Mouse (Mus musculus) myocyte (in vitro differentiated cells): Measurements from ENCODE around the gene Slc39a9. TPM values are rescaled to one million over a fixed set of nuclear protein-coding genes. Genes with fewer than 3 reads are reported as not detected.

Experiments used
- H3K27me3 ChIP-seq: one replicate; pipeline ENCODE4 v1.6.1; 2011; ENCODE audit not compliant: control insufficient read depth, insufficient read depth, insufficient read length
- H3K36me3 ChIP-seq: one replicate; pipeline ENCODE4 v1.6.1; 2011; ENCODE audit not compliant: control insufficient read depth, insufficient read depth
- H3K4me2 ChIP-seq: one replicate; pipeline ENCODE4 v1.6.1; 2011; ENCODE audit warnings: low read depth, control low read depth
- H3K4me3 ChIP-seq: one replicate; pipeline ENCODE4 v1.5.1; 2011; ENCODE audit warnings: mild to moderate bottlenecking, control low read depth, moderate library complexity
- H3K79me2 ChIP-seq: one replicate; pipeline ENCODE4 v1.6.1; 2011; ENCODE audit not compliant: control insufficient read depth, insufficient read depth
- H3ac ChIP-seq: one replicate; pipeline ENCODE4 v1.6.1; 2011; ENCODE audit not compliant: control insufficient read depth, insufficient read length
- CEBPB ChIP-seq: IDR thresholded peaks from 2 replicates; pipeline ENCODE4 v1.6.1; 2011; ENCODE audit warnings: mild to moderate bottlenecking, moderate library complexity; ENCODE audit not compliant: poor library complexity, insufficient read depth, severe bottlenecking
- E2F4 ChIP-seq: IDR thresholded peaks from one replicate; pipeline ENCODE4 v1.6.1; 2011; ENCODE audit warnings: mild to moderate bottlenecking, control low read depth, moderate library complexity; ENCODE audit not compliant: insufficient read depth
- MAX ChIP-seq: IDR thresholded peaks from one replicate; pipeline ENCODE4 v1.6.1; 2011; ENCODE audit warnings: low read depth, mild to moderate bottlenecking, control low read depth
- MYOD1 ChIP-seq, 3 experiments: IDR thresholded peaks; one replicate each; pipeline ENCODE4 v1.6.1; 2011; ENCODE audit warnings: control low read depth in 2 of 3, low read depth in 2 of 3, mild to moderate bottlenecking in 2 of 3, moderate library complexity in 1 of 3; ENCODE audit not compliant: insufficient read length in 2 of 3, control insufficient read depth in 1 of 3
- MYOG ChIP-seq, 3 experiments: IDR thresholded peaks; one replicate each; pipeline ENCODE4 v1.6.1; 2011; ENCODE audit warnings: control low read depth in 2 of 3, low read depth in 2 of 3, mild to moderate bottlenecking in 2 of 3; ENCODE audit not compliant: insufficient read length in 2 of 3, control insufficient read depth in 1 of 3, insufficient read depth in 1 of 3
- POLR2A ChIP-seq: IDR thresholded peaks from one replicate; pipeline ENCODE4 v1.6.1; 2011; ENCODE audit warnings: low read depth, mild to moderate bottlenecking, control low read depth, moderate library complexity; ENCODE audit not compliant: insufficient read length
- POLR2AphosphoS2 ChIP-seq: IDR thresholded peaks from one replicate; pipeline ENCODE4 v1.6.1; 2011; ENCODE audit warnings: low read depth, control low read depth; ENCODE audit not compliant: insufficient read length
- REST ChIP-seq: IDR thresholded peaks from one replicate; pipeline ENCODE4 v1.6.1; 2011; ENCODE audit warnings: mild to moderate bottlenecking, control low read depth, moderate library complexity; ENCODE audit not compliant: insufficient read depth, insufficient read length
- SRF ChIP-seq: IDR thresholded peaks from one replicate; pipeline ENCODE4 v1.6.1; 2011; ENCODE audit warnings: low read depth; ENCODE audit not compliant: control insufficient read depth, insufficient read length
- TCF12 ChIP-seq: IDR thresholded peaks from one replicate; pipeline ENCODE4 v1.6.1; 2011; ENCODE audit warnings: mild to moderate bottlenecking, control low read depth; ENCODE audit not compliant: poor library complexity, insufficient read depth, severe bottlenecking
- TCF3 ChIP-seq: IDR thresholded peaks from one replicate; pipeline ENCODE4 v1.6.1; 2011; ENCODE audit warnings: low read depth, control low read depth; ENCODE audit not compliant: insufficient read length
- USF1 ChIP-seq: IDR thresholded peaks from one replicate; pipeline ENCODE4 v1.6.1; 2011; ENCODE audit warnings: low read depth, mild to moderate bottlenecking, control low read depth, moderate library complexity
- polyA plus RNA-seq: library from polyadenylated mRNA; unstranded; fragments of >200 nt; fragmentation: generic; extraction: Trizol; gene quantifications from one replicate; pipeline ENCODE4 v1.2.1, GENCODE M21; 2012; ENCODE audit warnings: missing spikeins

Gene Slc39a9
- polyA plus RNA-seq, 1 experiment, result 16.6 TPM

- H3K4me2 ChIP-seq, result no peak overlapping the region
- no peaks in the 10 kb centered on the region for H3K36me3 ChIP-seq
- no peak overlapping the region for H3K4me3 ChIP-seq
- TF ChIP-seq SRF (no peak), CEBPB (no peak), MYOD1 (IDR thresholded peaks at IDR 0.05; ENCODE audit: control insufficient read depth in 1 of 3, insufficient read length in 2 of 3, low read depth in 2 of 3) (no peak), MYOG (IDR thresholded peaks at IDR 0.05; ENCODE audit: control insufficient read depth in 1 of 3, insufficient read depth in 1 of 3, insufficient read length in 2 of 3, low read depth in 2 of 3) (no peak), USF1 (no peak), MAX (no peak), E2F4 (no peak), POLR2AphosphoS2 (no peak), TCF3 (no peak), REST (no peak), POLR2A (no peak), TCF12 (no peak)
- H3ac ChIP-seq, result no peak overlapping the region
- H3K79me2 ChIP-seq, result no peaks in the 10 kb centered on the region
- peaks cover 73% of the 10 kb centered on the region for H3K27me3 ChIP-seq
These were observed 62.7 kb downstream of the Slc39a9 start for GRCm38 (mm10) chr12:80706208-80706914.

- Histone ChIP-seq H3K27me3 (peaks cover 76% of the 10 kb centered on the region), H3K4me3 (no peak overlapping the region), H3K4me2 (no peak overlapping the region), H3K79me2 (no peaks in the 10 kb centered on the region), H3ac (no peak overlapping the region), H3K36me3 (no peaks in the 10 kb centered on the region)
- TF ChIP-seq MYOD1 (IDR thresholded peaks at IDR 0.05; ENCODE audit: control insufficient read depth in 1 of 3, insufficient read length in 2 of 3, low read depth in 2 of 3), result no peak
- no peak for TF ChIP-seq POLR2AphosphoS2
- no peak for TF ChIP-seq USF1
These were observed 63.4 kb downstream of the Slc39a9 start for GRCm38 (mm10) chr12:80706915-80707604.

GRCm38 (mm10) chr12:80715915-80716314 is 72.2 kb downstream of the Slc39a9 start:
- H3K79me2 ChIP-seq, result no peaks in the 10 kb centered on the region
- no peak overlapping the region for H3ac ChIP-seq
- H3K27me3 ChIP-seq, result peaks cover 59% of the 10 kb centered on the region
- H3K36me3 ChIP-seq, result no peaks in the 10 kb centered on the region
- H3K4me3 ChIP-seq, result no peak overlapping the region
- TF ChIP-seq MYOD1 (IDR thresholded peaks at IDR 0.05; ENCODE audit: control insufficient read depth in 1 of 3, insufficient read length in 2 of 3, low read depth in 2 of 3) (no peak), POLR2AphosphoS2 (no peak), E2F4 (no peak), POLR2A (no peak), USF1 (no peak), CEBPB (no peak), TCF3 (no peak)
- no peak overlapping the region for H3K4me2 ChIP-seq

- Histone ChIP-seq H3K79me2 (no peaks in the 10 kb centered on the region), H3K27me3 (peaks cover 59% of the 10 kb centered on the region)
These were observed 75.5 kb downstream of the Slc39a9 start for GRCm38 (mm10) chr12:80719141-80719540.

GRCm38 (mm10) chr12:80720507-80720906 is 76.8 kb downstream of the Slc39a9 start:
- H3ac ChIP-seq, result no peak overlapping the region
- H3K4me2 ChIP-seq, result no peak overlapping the region
- H3K27me3 ChIP-seq, result peaks cover 45% of the 10 kb centered on the region
- H3K4me3 ChIP-seq, result no peak overlapping the region
- no peak for TF ChIP-seq MYOG (IDR thresholded peaks at IDR 0.05; ENCODE audit: control insufficient read depth in 1 of 3, insufficient read depth in 1 of 3, insufficient read length in 2 of 3, low read depth in 2 of 3)
- no peak for TF ChIP-seq MYOD1 (IDR thresholded peaks at IDR 0.05; ENCODE audit: control insufficient read depth in 1 of 3, insufficient read length in 2 of 3, low read depth in 2 of 3)
- no peak for TF ChIP-seq SRF
- no peak for TF ChIP-seq REST
- H3K36me3 ChIP-seq, result no peaks in the 10 kb centered on the region
- no peaks in the 10 kb centered on the region for H3K79me2 ChIP-seq

More at GRCm38 (mm10) chr12:80719141-80719540, 75.5 kb downstream of the Slc39a9 start:
- Histone ChIP-seq H3K36me3 (no peaks in the 10 kb centered on the region), H3K4me3 (no peak overlapping the region), H3K4me2 (no peak overlapping the region), H3ac (no peak overlapping the region)
- TF ChIP-seq CEBPB, result no peak
- TF ChIP-seq POLR2A, result no peak
- TF ChIP-seq MAX, result no peak
- no peak for TF ChIP-seq SRF
- TF ChIP-seq TCF12, result no peak
- no peak for TF ChIP-seq MYOG (IDR thresholded peaks at IDR 0.05; ENCODE audit: control insufficient read depth in 1 of 3, insufficient read depth in 1 of 3, insufficient read length in 2 of 3, low read depth in 2 of 3)
